Mouse (Mus musculus): Measurements from ENCODE around the gene Ppp3ca. TPM values are rescaled to one million over a fixed set of nuclear protein-coding genes. Genes with fewer than 3 reads are reported as not detected.

Gene Ppp3ca
- polyA plus RNA-seq, 1 experiment from 2014 or later = 145 TPM

- no peak overlapping the region for H3K9ac ChIP-seq
- no peak overlapping the region; the same call in 1 of the 2 replicates for H3K4me2 ChIP-seq
- H3K27me3 ChIP-seq (replicated peaks) = no peaks in the 10 kb centered on the region
- peak; percentile 55 for ATAC-seq (replicated peaks)
- H3K36me3 ChIP-seq (replicated peaks) = no peaks in the 10 kb centered on the region
- H3K4me3 ChIP-seq = no peak overlapping the region
- 0 out of 2 replicates have a peak overlapping the region, but pooled peaks have one; percentile 17 for H3K27ac ChIP-seq
- no peaks in the 10 kb centered on the region for H3K9me3 ChIP-seq
- 22% methylated on average over 18 of the region's 18 CpGs for WGBS
- peaks cover 3% of the 10 kb centered on the region for H3K4me1 ChIP-seq
Observed at GRCm38 (mm10) chr3:136893596-136894402, 223.9 kb downstream of the Ppp3ca start.

GRCm38 (mm10) chr3:136895498-136895897 is 225.6 kb downstream of the Ppp3ca start:
- Histone ChIP-seq H3K27me3 (replicated peaks) (no peaks in the 10 kb centered on the region), H3K4me3 (no peak overlapping the region), H3K9ac (no peak overlapping the region), H3K36me3 (replicated peaks) (no peaks in the 10 kb centered on the region), H3K9me3 (no peaks in the 10 kb centered on the region), H3K4me2 (no peak overlapping the region), H3K4me1 (peaks cover 3% of the 10 kb centered on the region), H3K27ac (no peak overlapping the region)
- ATAC-seq (replicated peaks) = no peak

GRCm38 (mm10) chr3:136896276-136896675 is 226.4 kb downstream of the Ppp3ca start:
- WGBS = 93% methylated on average over 4 of the region's 4 CpGs
- no peak for ATAC-seq (replicated peaks)
- Histone ChIP-seq H3K27ac (no peak overlapping the region), H3K4me3 (no peak overlapping the region), H3K27me3 (replicated peaks) (no peaks in the 10 kb centered on the region), H3K4me2 (no peak overlapping the region), H3K4me1 (peaks cover 3% of the 10 kb centered on the region), H3K36me3 (replicated peaks) (no peaks in the 10 kb centered on the region), H3K9ac (no peak overlapping the region), H3K9me3 (no peaks in the 10 kb centered on the region)

- ATAC-seq (replicated peaks) = no peak
Observed at GRCm38 (mm10) chr3:136899744-136900143, 229.8 kb downstream of the Ppp3ca start.

GRCm38 (mm10) chr3:136900986-136901385 is 231.1 kb downstream of the Ppp3ca start:
- Histone ChIP-seq H3K4me3 (no peak overlapping the region), H3K27ac (no peak overlapping the region), H3K27me3 (replicated peaks) (no peaks in the 10 kb centered on the region), H3K36me3 (replicated peaks) (0 out of 2 replicates have a peak, but pooled peaks cover 3% of the 10 kb centered on the region), H3K9me3 (no peaks in the 10 kb centered on the region), H3K4me2 (no peak overlapping the region), H3K4me1 (no peaks in the 10 kb centered on the region), H3K9ac (no peak overlapping the region)
- 89% methylated on average over 6 of the region's 6 CpGs for WGBS
- no peak for ATAC-seq (replicated peaks)

More at GRCm38 (mm10) chr3:136899744-136900143, 229.8 kb downstream of the Ppp3ca start:
- 0 out of 2 replicates have a peak, but pooled peaks cover 3% of the 10 kb centered on the region for H3K36me3 ChIP-seq (replicated peaks)
- no peaks in the 10 kb centered on the region for H3K4me1 ChIP-seq
- 47% methylated on average over 2 of the region's 2 CpGs for WGBS
- H3K9me3 ChIP-seq = no peaks in the 10 kb centered on the region
- no peak overlapping the region for H3K27ac ChIP-seq
- no peaks in the 10 kb centered on the region for H3K27me3 ChIP-seq (replicated peaks)
- H3K9ac ChIP-seq = no peak overlapping the region
- H3K4me3 ChIP-seq = no peak overlapping the region
- no peak overlapping the region for H3K4me2 ChIP-seq

- H3K9ac ChIP-seq = no peak overlapping the region
- H3K27me3 ChIP-seq (replicated peaks) = no peaks in the 10 kb centered on the region
- no peak overlapping the region for H3K4me3 ChIP-seq
- 0 out of 2 replicates have a peak, but pooled peaks have one; percentile 26 for ATAC-seq (replicated peaks)
- H3K4me2 ChIP-seq = no peak overlapping the region
- H3K9me3 ChIP-seq = no peaks in the 10 kb centered on the region
- no peak overlapping the region for H3K27ac ChIP-seq
- 88% methylated on average over 18 of the region's 18 CpGs for WGBS
- H3K4me1 ChIP-seq = no peaks in the 10 kb centered on the region
- H3K36me3 ChIP-seq (replicated peaks) = 0 out of 2 replicates have a peak, but pooled peaks cover 3% of the 10 kb centered on the region
Observed at GRCm38 (mm10) chr3:136902776-136903175, 232.9 kb downstream of the Ppp3ca start.

- Histone ChIP-seq H3K9me3 (no peaks in the 10 kb centered on the region), H3K27me3 (replicated peaks) (no peaks in the 10 kb centered on the region), H3K4me1 (peaks cover 6% of the 10 kb centered on the region; the same call in 1 of the 2 replicates), H3K36me3 (replicated peaks) (0 out of 2 replicates have a peak, but pooled peaks cover 3% of the 10 kb centered on the region), H3K4me2 (no peak overlapping the region), H3K4me3 (no peak overlapping the region), H3K27ac (no peak overlapping the region), H3K9ac (no peak overlapping the region)
- no peak for ATAC-seq (replicated peaks)
- 63% methylated on average over 1 of the region's 1 CpGs for WGBS
Observed at GRCm38 (mm10) chr3:136905577-136905976, 235.7 kb downstream of the Ppp3ca start.

GRCm38 (mm10) chr3:136909534-136909933 is 239.6 kb downstream of the Ppp3ca start:
- H3K4me3 ChIP-seq = no peak overlapping the region
- H3K27me3 ChIP-seq (replicated peaks) = no peaks in the 10 kb centered on the region
- ATAC-seq (replicated peaks) = peak; percentile 72
- H3K4me2 ChIP-seq = no peak overlapping the region
- 33% methylated on average over 3 of the region's 3 CpGs for WGBS
- H3K27ac ChIP-seq = no peak overlapping the region
- H3K36me3 ChIP-seq (replicated peaks) = no peaks in the 10 kb centered on the region
- H3K4me1 ChIP-seq = peaks cover 6% of the 10 kb centered on the region; the same call in 1 of the 2 replicates
- no peaks in the 10 kb centered on the region for H3K9me3 ChIP-seq
- no peak overlapping the region for H3K9ac ChIP-seq

- H3K4me1 ChIP-seq = peaks cover 6% of the 10 kb centered on the region; the same call in 1 of the 2 replicates
- H3K36me3 ChIP-seq (replicated peaks) = no peaks in the 10 kb centered on the region
- ATAC-seq (replicated peaks) = no peak
- no peaks in the 10 kb centered on the region for H3K27me3 ChIP-seq (replicated peaks)
- 74% methylated on average over 8 of the region's 8 CpGs for WGBS
- no peak overlapping the region for H3K4me3 ChIP-seq
- H3K27ac ChIP-seq = no peak overlapping the region
- H3K9me3 ChIP-seq = no peaks in the 10 kb centered on the region
- H3K4me2 ChIP-seq = no peak overlapping the region
- no peak overlapping the region for H3K9ac ChIP-seq
Observed at GRCm38 (mm10) chr3:136911276-136911675, 241.4 kb downstream of the Ppp3ca start.

GRCm38 (mm10) chr3:136917080-136917479 is 247.2 kb downstream of the Ppp3ca start:
- Histone ChIP-seq H3K36me3 (replicated peaks) (no peaks in the 10 kb centered on the region), H3K9me3 (no peaks in the 10 kb centered on the region), H3K4me3 (no peak overlapping the region), H3K4me2 (no peak overlapping the region), H3K9ac (no peak overlapping the region), H3K27me3 (replicated peaks) (no peaks in the 10 kb centered on the region), H3K4me1 (no peaks in the 10 kb centered on the region), H3K27ac (no peak overlapping the region)
- ATAC-seq (replicated peaks) = no peak
- WGBS = 87% methylated on average over 7 of the region's 7 CpGs

GRCm38 (mm10) chr3:136933071-136933470 is 263.1 kb downstream of the Ppp3ca start:
- ATAC-seq (replicated peaks) = no peak

GRCm38 (mm10) chr3:136940733-136941601 is 271.0 kb downstream of the Ppp3ca start:
- Histone ChIP-seq H3K4me2 (no peak overlapping the region), H3K36me3 (replicated peaks) (no peaks in the 10 kb centered on the region), H3K27me3 (replicated peaks) (no peaks in the 10 kb centered on the region), H3K4me1 (no peaks in the 10 kb centered on the region), H3K9ac (no peak overlapping the region), H3K27ac (no peak overlapping the region), H3K9me3 (no peaks in the 10 kb centered on the region), H3K4me3 (no peak overlapping the region)
- ATAC-seq (replicated peaks) = no peak
- 86% methylated on average over 7 of the region's 7 CpGs for WGBS

More at GRCm38 (mm10) chr3:136933071-136933470, 263.1 kb downstream of the Ppp3ca start:
- H3K4me2 ChIP-seq = no peak overlapping the region
- no peaks in the 10 kb centered on the region for H3K4me1 ChIP-seq
- no peaks in the 10 kb centered on the region for H3K27me3 ChIP-seq (replicated peaks)
- no peaks in the 10 kb centered on the region for H3K36me3 ChIP-seq (replicated peaks)
- H3K9ac ChIP-seq = no peak overlapping the region
- H3K9me3 ChIP-seq = no peaks in the 10 kb centered on the region
- no peak overlapping the region for H3K4me3 ChIP-seq
- no peak overlapping the region for H3K27ac ChIP-seq

Data from midbrain, embryonic 15.5 days (tissue).